Mouse (Mus musculus) limb, embryonic 10.5 days (tissue): ENCODE measurements around the gene Paxx. TPM values are rescaled to one million over a fixed set of nuclear protein-coding genes. Genes with fewer than 3 reads are reported as not detected.

Experiments used
- DNase-seq: peaks from one replicate; pipeline ENCODE4 v3.0.0-alpha.2; 2017; ENCODE audit warnings: low spot score
- H3K27ac ChIP-seq: fragments of 300-500 bp; sonication (generic); 2 replicates; pipeline ENCODE4 v1.5.1; 2016; ENCODE audit warnings: mild to moderate bottlenecking
- H3K27me3 ChIP-seq: fragments of 300-500 bp; sonication (generic); 2 replicates; pipeline ENCODE4 v1.6.1; 2016; ENCODE audit warnings: low read depth, mild to moderate bottlenecking; ENCODE audit not compliant: poor library complexity, severe bottlenecking
- H3K36me3 ChIP-seq: fragments of 300-500 bp; sonication (generic); 2 replicates; pipeline ENCODE4 v1.6.1; 2016; ENCODE audit warnings: mild to moderate bottlenecking, moderate library complexity
- H3K4me1 ChIP-seq: fragments of 300-500 bp; sonication (generic); 2 replicates; pipeline ENCODE4 v1.6.1; 2016
- H3K4me3 ChIP-seq: fragments of 300-500 bp; sonication (generic); 2 replicates; pipeline ENCODE4 v1.5.1; 2016; ENCODE audit warnings: mild to moderate bottlenecking, moderate library complexity
- H3K9me3 ChIP-seq: fragments of 300-500 bp; sonication (generic); replicated peaks from 2 replicates; pipeline ENCODE4 v1.6.1; 2016; ENCODE audit warnings: mild to moderate bottlenecking
- whole genome bisulfite sequencing: fragments of 180-500 bp; shearing (Covaris S2); methylation state at CpG from one replicate; pipeline ENCODE4 v1.1.7; 2016; 5-methylcytosine and 5-hydroxymethylcytosine counted together
- polyA plus RNA-seq: library from polyadenylated mRNA; unstranded; fragments of >200 nt; fragmentation: Nextera tagmentation; extraction: Ambion mirVana; gene quantifications from 2 replicates; pipeline ENCODE4 v1.2.1, GENCODE M21; 2016

Gene Paxx
- polyA plus RNA-seq, 1 experiment from 2014 or later, result 14.6 TPM

- Histone ChIP-seq H3K4me1 (peaks cover 15% of the 10 kb centered on the region), H3K9me3 (no peaks in the 10 kb centered on the region), H3K36me3 (peaks cover 8% of the 10 kb centered on the region; the same call in 1 of the 2 replicates), H3K4me3 (no peak within 1 kb of the TSS), H3K27me3 (no peaks in the 10 kb centered on the region), H3K27ac (no peak within 1 kb of the TSS)
- no peak for DNase-seq
- 61% methylated on average over 14 of the region's 14 CpGs for WGBS
Measured at GRCm38 (mm10) chr2:25456205-25456953, 4.5 kb downstream of the Paxx start, which contains the start of gene Clic3. Clic3 (plus strand) TSS chr2:25456838.

DNA sequence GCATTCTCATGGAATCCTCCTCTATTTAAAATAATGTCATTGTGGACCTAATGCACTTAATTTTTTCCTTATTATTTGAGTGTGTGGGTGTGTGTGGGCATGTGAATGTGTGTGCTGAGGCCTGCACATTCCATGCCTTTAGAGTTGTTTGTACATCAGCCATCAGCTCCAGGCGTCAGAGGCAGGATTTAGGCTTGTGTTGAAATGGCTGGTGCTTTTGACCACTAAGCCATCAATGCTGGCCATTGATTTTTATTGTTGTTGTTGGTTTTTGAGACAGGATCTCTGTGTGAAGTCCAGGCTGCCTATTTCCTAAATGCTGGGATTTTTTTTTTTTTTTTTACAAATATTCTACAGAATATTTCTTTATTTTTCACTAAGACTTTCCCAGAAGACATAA is 7.9 kb downstream of the Paxx start:
- H3K27ac ChIP-seq, result no peak overlapping the region
- WGBS, result 48% methylated on average over 1 of the region's 1 CpGs
- no peak overlapping the region for H3K4me3 ChIP-seq
- no peak for DNase-seq
- H3K9me3 ChIP-seq, result no peaks in the 10 kb centered on the region
- H3K4me1 ChIP-seq, result no peaks in the 10 kb centered on the region
- no peaks in the 10 kb centered on the region for H3K36me3 ChIP-seq
- H3K27me3 ChIP-seq, result no peaks in the 10 kb centered on the region

DNA sequence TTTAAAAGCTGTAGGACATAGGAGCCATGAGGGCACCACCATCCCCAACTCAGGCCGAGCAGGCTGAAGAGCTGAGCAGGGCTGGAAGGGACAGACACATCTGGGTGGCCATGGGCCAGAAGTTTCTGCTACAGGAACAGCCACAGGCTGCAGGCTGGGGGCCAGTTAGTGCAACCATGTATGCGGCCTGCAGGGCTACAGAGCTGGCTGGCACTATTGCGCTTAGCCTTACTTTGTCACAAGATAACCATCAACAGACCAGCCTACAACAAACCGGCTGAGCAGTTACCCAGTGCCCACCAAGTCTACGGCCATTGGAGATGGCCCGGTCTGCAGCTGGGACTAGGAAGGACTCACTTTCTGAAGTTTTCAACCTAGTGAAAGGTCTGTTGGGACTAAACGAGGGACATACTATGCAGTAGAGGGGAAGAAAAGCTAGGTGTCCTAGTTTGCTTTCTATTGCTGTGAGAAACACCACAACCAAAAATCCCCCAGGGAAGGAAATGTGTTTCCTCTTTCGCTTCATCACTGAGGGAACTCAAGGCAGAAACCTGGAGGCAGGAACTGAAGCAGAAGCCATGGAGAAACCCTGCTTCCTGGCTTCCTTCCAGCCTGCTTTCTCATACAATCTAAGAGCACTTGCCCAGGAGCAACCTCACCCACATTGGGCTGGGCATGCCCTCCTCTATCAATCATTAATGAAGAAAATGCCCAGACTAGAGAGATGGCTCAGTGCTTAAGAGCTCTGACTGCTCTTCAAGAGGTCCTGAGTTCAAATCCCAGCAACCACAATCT is 9.8 kb downstream of the Paxx start:
- 0 out of 2 replicates have a peak, but pooled peaks cover 3% of the 10 kb centered on the region for H3K36me3 ChIP-seq
- WGBS, result 88% methylated on average over 8 of the region's 8 CpGs
- no peaks in the 10 kb centered on the region for H3K4me1 ChIP-seq
- H3K27ac ChIP-seq, result no peak overlapping the region
- no peaks in the 10 kb centered on the region for H3K9me3 ChIP-seq
- H3K4me3 ChIP-seq, result no peak overlapping the region
- H3K27me3 ChIP-seq, result no peaks in the 10 kb centered on the region
- no peak for DNase-seq

GRCm38 (mm10) chr2:25442682-25443081 is 18.2 kb downstream of the Paxx start:
- Histone ChIP-seq H3K4me1 (no peaks in the 10 kb centered on the region), H3K9me3 (no peaks in the 10 kb centered on the region), H3K27me3 (no peaks in the 10 kb centered on the region), H3K4me3 (no peak overlapping the region), H3K27ac (0 out of 2 replicates have a peak overlapping the region, but pooled peaks have one; percentile 10), H3K36me3 (peaks cover 10% of the 10 kb centered on the region; the same call in 1 of the 2 replicates)
- 90% methylated on average over 14 of the region's 14 CpGs for WGBS
- DNase-seq, result no peak

GRCm38 (mm10) chr2:25441067-25441466 is 19.8 kb downstream of the Paxx start:
- H3K27ac ChIP-seq, result 0 out of 2 replicates have a peak overlapping the region, but pooled peaks have one; percentile 10
- no peaks in the 10 kb centered on the region for H3K4me1 ChIP-seq
- no peaks in the 10 kb centered on the region for H3K27me3 ChIP-seq
- WGBS, result 89% methylated on average over 20 of the region's 20 CpGs
- DNase-seq, result no peak
- H3K9me3 ChIP-seq, result no peaks in the 10 kb centered on the region
- H3K36me3 ChIP-seq, result peaks cover 7% of the 10 kb centered on the region; the same call in 1 of the 2 replicates
- no peak overlapping the region for H3K4me3 ChIP-seq

- 0 out of 2 replicates have a peak, but pooled peaks cover 2% of the 10 kb centered on the region for H3K36me3 ChIP-seq
- peaks cover 20% of the 10 kb centered on the region; the same call in 1 of the 2 replicates for H3K27me3 ChIP-seq
- no peak for DNase-seq
- 93% methylated on average over 10 of the region's 10 CpGs for WGBS
- H3K9me3 ChIP-seq, result no peaks in the 10 kb centered on the region
- no peak overlapping the region for H3K4me3 ChIP-seq
- H3K4me1 ChIP-seq, result peaks cover 17% of the 10 kb centered on the region
- H3K27ac ChIP-seq, result no peak overlapping the region
Measured at GRCm38 (mm10) chr2:25436286-25436820, 24.5 kb downstream of the Paxx start.

GRCm38 (mm10) chr2:25434292-25434691 is 26.6 kb downstream of the Paxx start:
- WGBS, result 86% methylated on average over 8 of the region's 8 CpGs
- no peaks in the 10 kb centered on the region for H3K9me3 ChIP-seq
- no peaks in the 10 kb centered on the region for H3K36me3 ChIP-seq
- H3K4me3 ChIP-seq, result no peak overlapping the region
- H3K27ac ChIP-seq, result no peak overlapping the region
- no peak for DNase-seq
- peaks cover 41% of the 10 kb centered on the region for H3K27me3 ChIP-seq
- peaks cover 19% of the 10 kb centered on the region for H3K4me1 ChIP-seq

- Histone ChIP-seq H3K27ac (no peak overlapping the region), H3K4me3 (no peak overlapping the region), H3K9me3 (no peaks in the 10 kb centered on the region), H3K36me3 (no peaks in the 10 kb centered on the region), H3K4me1 (peaks cover 31% of the 10 kb centered on the region), H3K27me3 (peaks cover 46% of the 10 kb centered on the region)
- WGBS, result 75% methylated on average over 17 of the region's 17 CpGs
- no peak for DNase-seq
Measured at GRCm38 (mm10) chr2:25433101-25433500, 27.8 kb downstream of the Paxx start.

DNA sequence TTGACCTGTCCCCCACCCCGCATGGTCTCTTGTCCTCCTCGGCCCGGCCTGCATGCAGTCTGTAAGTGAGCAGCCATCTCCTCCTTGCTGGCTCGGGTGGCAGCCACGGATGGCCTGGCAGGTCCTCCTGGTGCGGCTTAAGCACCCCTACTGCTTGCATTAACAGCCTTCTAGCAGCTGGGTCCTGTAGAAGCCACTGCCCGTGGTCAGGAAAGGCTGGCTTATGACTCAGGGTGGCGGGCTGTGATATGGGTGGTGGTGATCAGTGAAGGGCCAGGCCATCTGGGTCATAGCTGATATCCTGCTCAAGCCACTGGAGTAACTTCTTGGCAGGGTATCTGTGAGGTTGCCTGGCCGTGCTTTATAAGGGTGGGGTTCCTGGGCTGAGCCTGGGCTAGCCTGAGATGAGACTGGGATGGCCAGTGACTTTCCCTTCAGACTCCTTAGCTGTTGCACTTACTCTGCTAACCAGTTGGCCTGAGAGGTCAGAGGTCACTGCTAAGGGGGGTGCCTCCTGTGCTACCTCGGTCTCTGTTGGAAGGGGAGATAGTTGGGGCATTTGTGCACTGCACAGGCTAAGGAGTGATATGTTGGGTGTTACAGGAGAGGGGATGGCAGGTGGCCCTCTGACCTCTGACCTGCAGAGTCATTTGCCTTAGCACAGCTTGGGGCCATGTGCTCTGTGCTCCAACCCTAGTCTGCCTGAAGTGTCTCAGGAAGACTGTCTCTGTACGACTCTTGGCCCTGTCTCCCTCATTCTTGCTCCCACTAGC is 28.4 kb downstream of the Paxx start:
- H3K36me3 ChIP-seq, result no peaks in the 10 kb centered on the region
- DNase-seq, result no peak
- 63% methylated on average over 11 of the region's 11 CpGs for WGBS
- no peaks in the 10 kb centered on the region for H3K9me3 ChIP-seq
- no peak overlapping the region for H3K27ac ChIP-seq
- H3K4me1 ChIP-seq, result peaks cover 31% of the 10 kb centered on the region
- H3K4me3 ChIP-seq, result no peak overlapping the region
- peaks cover 46% of the 10 kb centered on the region for H3K27me3 ChIP-seq

DNA sequence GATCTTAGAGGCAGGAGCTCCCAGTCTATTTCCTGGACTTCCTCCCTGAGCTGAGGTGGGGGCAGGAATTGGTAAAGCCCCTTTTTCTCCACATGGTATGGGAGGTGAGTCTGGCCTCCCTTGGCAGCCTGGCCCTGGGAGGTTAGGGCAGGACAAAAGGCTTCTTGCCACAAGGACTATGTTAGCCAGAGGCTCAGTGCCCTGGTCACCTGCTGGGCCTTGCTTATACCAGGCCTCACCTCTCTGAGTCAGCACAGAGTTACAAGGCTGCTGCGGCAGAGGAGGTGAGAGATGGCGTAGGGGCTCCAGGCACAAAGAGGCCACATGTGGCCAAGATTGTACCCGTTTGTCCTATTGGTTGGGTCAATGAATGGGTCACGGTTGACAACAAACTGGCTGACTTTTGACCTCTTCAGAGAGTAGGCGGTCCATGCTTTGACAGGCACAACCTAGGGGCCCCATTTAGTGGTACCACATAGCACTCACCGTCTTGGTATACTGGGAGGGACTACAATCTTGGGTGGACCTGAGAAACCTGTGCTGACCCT is 29.5 kb downstream of the Paxx start:
- peaks cover 31% of the 10 kb centered on the region for H3K4me1 ChIP-seq
- DNase-seq, result no peak
- H3K27me3 ChIP-seq, result peaks cover 52% of the 10 kb centered on the region
- no peak overlapping the region for H3K4me3 ChIP-seq
- no peak overlapping the region for H3K27ac ChIP-seq
- WGBS, result 50% methylated on average over 6 of the region's 6 CpGs
- H3K36me3 ChIP-seq, result no peaks in the 10 kb centered on the region
- H3K9me3 ChIP-seq, result no peaks in the 10 kb centered on the region

DNA sequence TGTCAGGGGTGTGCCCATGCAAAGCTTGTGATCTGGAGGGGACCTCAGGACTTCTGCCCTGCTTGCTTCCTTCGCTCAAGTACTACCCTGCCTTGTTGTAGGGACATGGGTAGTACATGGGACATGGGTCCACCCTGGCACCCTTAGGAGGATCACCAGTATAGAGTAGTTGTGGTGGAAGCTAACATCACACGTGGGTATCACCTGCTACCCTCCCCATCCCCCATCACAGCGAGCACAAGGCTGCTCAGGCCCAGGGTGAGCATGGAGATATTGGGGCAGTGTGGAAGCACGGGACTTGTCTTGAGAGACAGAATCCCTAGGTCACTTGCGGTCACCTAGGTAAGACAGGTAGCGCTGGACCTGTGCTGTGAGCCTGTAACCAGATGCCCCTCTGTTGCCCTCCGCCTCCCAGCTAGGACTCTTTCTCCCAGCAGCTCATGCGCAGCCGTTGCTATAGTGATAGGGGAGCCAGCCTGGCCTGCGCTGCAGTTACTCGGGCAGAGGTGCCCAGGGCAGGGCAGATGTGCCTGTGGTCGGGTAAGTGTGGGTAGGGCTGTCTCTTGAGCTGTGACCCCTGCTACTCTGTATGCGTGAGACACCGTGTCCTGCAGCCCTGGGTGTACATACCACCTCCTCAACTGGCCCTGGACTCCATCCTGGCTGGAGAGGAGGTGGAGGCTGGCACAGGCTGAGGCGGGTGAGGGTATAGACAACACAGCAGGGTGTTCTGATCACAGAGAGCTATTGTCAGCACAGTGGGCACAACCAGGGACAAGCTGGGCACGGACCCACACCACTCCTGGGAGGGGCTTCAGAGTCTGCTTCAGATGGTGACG is 30.3 kb downstream of the Paxx start:
- Histone ChIP-seq H3K4me1 (peaks cover 31% of the 10 kb centered on the region), H3K9me3 (no peaks in the 10 kb centered on the region), H3K4me3 (no peak overlapping the region), H3K27ac (no peak overlapping the region), H3K27me3 (peaks cover 60% of the 10 kb centered on the region), H3K36me3 (no peaks in the 10 kb centered on the region)
- no peak for DNase-seq
- WGBS, result 72% methylated on average over 17 of the region's 17 CpGs
